Mouse (Mus musculus) liver, embryonic 11.5 days (tissue): ENCODE data around the gene Plcg1. TPM values are rescaled to one million over a fixed set of nuclear protein-coding genes. Genes with fewer than 3 reads are reported as not detected.

Source experiments
- ATAC-seq: fragments of 200-750 bp; cut with Nextera tagmentation; replicated peaks from 2 replicates; pipeline ENCODE4 v1.8.0; 2017; ENCODE audit warnings: moderate number of reproducible peaks, mild to moderate bottlenecking, moderate TSS enrichment, moderate library complexity; ENCODE audit not compliant: low FRiP score
- DNase-seq: peaks from one replicate; pipeline ENCODE4 v3.0.0-alpha.2; 2017; ENCODE audit warnings: low spot score
- H3K27ac ChIP-seq: fragments of 300-500 bp; sonication (generic); 2 replicates; pipeline ENCODE4 v1.5.1; 2014; ENCODE audit warnings: mild to moderate bottlenecking, low read depth, low read length, control low read depth
- H3K27me3 ChIP-seq: fragments of 300-500 bp; sonication (generic); replicated peaks from 2 replicates; pipeline ENCODE4 v1.6.1; 2014; ENCODE audit warnings: low read length, mixed read lengths; ENCODE audit not compliant: control insufficient read depth, insufficient read depth
- H3K36me3 ChIP-seq: fragments of 300-500 bp; sonication (generic); 2 replicates; pipeline ENCODE4 v1.6.1; 2014; ENCODE audit warnings: mild to moderate bottlenecking, low read length, moderate library complexity, mixed read lengths; ENCODE audit not compliant: control insufficient read depth, insufficient read depth
- H3K4me1 ChIP-seq: fragments of 300-500 bp; sonication (generic); replicated peaks from 2 replicates; pipeline ENCODE4 v1.6.1; 2014; ENCODE audit warnings: low read length, mixed read lengths; ENCODE audit not compliant: control insufficient read depth, insufficient read depth
- H3K4me2 ChIP-seq: fragments of 300-500 bp; sonication (generic); 2 replicates; pipeline ENCODE4 v1.6.1; 2014; ENCODE audit warnings: mild to moderate bottlenecking, control low read depth, moderate library complexity
- H3K4me3 ChIP-seq: fragments of 300-500 bp; sonication (generic); 2 replicates; pipeline ENCODE4 v1.5.1; 2014; ENCODE audit warnings: low read depth, low read length, control low read depth
- H3K9ac ChIP-seq: fragments of 300-500 bp; sonication (generic); 2 replicates; pipeline ENCODE4 v1.6.1; 2014; ENCODE audit warnings: low read depth, low read length, control low read depth
- H3K9me3 ChIP-seq: fragments of 300-500 bp; sonication (generic); 2 replicates; pipeline ENCODE4 v1.6.1; 2016; ENCODE audit warnings: low read length, inconsistent platforms, mixed read lengths; ENCODE audit not compliant: control insufficient read depth
- WGBS: fragments of 180-500 bp; shearing (Covaris S2); extraction: QIAGEN DNeasy Blood & Tissue Kit; methylation state at CpG from one replicate; pipeline ENCODE4 v1.1.7; 2014; 5-methylcytosine and 5-hydroxymethylcytosine counted together
- polyA plus RNA-seq: library from polyadenylated mRNA; unstranded; fragments of >200 nt; fragmentation: Nextera tagmentation; extraction: Ambion mirVana; gene quantifications from 2 replicates; pipeline ENCODE4 v1.2.1, GENCODE M21; 2014

Plcg1 gene
- polyA plus RNA-seq, 1 experiment from 2014 or later = 22.3 TPM

DNA sequence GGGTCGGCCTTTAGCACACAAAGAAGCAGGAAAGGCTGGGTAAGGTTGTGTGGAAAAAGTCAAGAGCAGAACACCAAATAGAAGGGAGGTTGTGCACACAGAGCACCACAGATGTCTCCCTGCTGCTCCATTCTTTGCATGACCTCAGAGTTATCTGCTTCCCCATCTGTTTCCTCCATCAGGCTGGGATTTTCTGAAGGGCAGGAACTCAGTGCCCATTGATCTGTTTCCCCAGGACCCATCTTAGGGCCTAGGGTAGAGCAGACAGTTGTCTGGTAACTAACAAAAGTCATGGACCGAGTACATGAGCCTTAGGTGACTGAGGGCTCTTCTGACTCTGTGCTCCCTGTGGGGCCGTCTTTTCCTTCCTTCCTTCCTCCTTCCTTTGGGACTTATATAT is 10.5 kb downstream of the Plcg1 start:
- WGBS = 38% methylated on average over 3 of the region's 3 CpGs
- Histone ChIP-seq H3K4me3 (no peak overlapping the region), H3K27me3 (no peaks in the 10 kb centered on the region), H3K36me3 (no peaks in the 10 kb centered on the region; the same call in 1 of the 2 replicates), H3K27ac (peak overlapping the region; percentile 2; the same call in 1 of the 2 replicates), H3K4me1 (peaks cover 41% of the 10 kb centered on the region), H3K4me2 (no peak overlapping the region), H3K9ac (no peak overlapping the region), H3K9me3 (no peaks in the 10 kb centered on the region)
- ATAC-seq (no peak), DNase-seq (no peak)

DNA sequence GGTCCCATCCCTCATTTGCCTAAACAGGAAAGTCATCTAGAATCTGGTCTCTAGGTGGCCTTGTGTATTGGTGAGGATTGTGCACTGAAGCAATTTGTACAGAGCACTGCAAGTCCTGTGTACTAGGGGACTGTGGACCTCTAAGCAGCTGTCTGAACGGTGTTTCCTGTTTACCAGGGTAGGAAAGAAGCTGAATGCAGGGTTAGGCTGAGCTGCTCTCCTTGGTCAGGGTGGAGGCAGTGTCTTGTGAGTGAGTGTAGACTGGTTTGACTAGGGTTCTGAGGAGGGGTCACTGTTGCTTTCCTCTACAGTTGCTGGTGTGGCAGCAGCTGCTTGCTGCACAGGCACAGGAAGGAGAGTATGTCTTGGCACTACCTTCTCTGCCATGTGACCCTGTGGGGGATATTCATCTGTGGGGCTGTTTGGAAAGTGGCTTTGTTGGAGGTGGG is 11.1 kb downstream of the Plcg1 start:
- peaks cover under 1% of the 10 kb centered on the region; the same call in 1 of the 2 replicates for H3K36me3 ChIP-seq
- no peaks in the 10 kb centered on the region for H3K9me3 ChIP-seq
- DNase-seq (no peak), ATAC-seq (no peak; the same call in 1 of the 2 replicates)
- peak overlapping the region; percentile 2; the same call in 1 of the 2 replicates for H3K27ac ChIP-seq
- H3K4me2 ChIP-seq = no peak overlapping the region
- H3K9ac ChIP-seq = no peak overlapping the region
- H3K4me3 ChIP-seq = no peak overlapping the region
- 32% methylated on average over 1 of the region's 1 CpGs for whole genome bisulfite sequencing
- H3K4me1 ChIP-seq = peaks cover 41% of the 10 kb centered on the region
- no peaks in the 10 kb centered on the region for H3K27me3 ChIP-seq

DNA sequence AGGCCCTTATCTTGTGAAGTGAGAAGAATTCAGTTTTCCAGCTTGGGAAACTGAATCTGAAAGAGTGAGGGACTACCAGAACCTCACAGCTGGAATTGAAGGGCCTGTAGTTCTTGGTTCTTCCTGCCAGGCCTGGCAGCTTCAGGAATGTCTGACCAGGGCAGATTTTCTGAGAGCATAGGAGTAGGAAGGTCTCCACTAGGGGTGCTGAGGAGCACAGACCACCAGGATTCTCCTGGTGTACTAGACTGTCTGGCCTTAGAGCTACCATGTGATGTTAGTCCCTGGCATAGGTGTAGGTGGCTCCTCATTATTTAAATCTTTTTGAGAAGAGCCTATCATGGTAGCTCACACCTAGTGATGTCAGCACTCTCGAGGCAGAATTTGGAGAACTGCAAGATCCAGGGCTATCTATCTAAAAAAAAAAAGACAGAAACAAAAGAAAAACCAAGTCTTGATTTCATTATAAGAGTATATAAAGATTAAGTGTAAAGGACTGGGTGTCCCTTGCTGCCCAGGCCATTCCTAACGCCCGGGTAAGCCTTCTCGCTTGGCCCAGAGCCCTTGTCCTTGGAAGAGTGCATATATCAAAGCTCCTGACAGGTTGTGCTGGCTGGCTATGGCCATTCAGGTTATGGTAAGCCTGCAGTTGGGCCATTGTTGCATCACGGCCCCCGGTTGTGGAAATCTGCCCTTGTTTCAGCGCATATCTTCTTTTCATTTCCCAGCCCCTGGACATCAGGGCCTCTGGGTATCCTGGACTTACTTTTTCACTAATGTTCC is 13.1 kb downstream of the Plcg1 start:
- Histone ChIP-seq H3K4me1 (peaks cover 37% of the 10 kb centered on the region), H3K27ac (no peak overlapping the region), H3K4me2 (no peak overlapping the region), H3K36me3 (peaks cover 15% of the 10 kb centered on the region), H3K9me3 (no peaks in the 10 kb centered on the region), H3K9ac (no peak overlapping the region), H3K4me3 (no peak overlapping the region), H3K27me3 (no peaks in the 10 kb centered on the region)
- WGBS = 77% methylated on average over 7 of the region's 7 CpGs
- DNase-seq = no peak
- ATAC-seq = no peak

DNA sequence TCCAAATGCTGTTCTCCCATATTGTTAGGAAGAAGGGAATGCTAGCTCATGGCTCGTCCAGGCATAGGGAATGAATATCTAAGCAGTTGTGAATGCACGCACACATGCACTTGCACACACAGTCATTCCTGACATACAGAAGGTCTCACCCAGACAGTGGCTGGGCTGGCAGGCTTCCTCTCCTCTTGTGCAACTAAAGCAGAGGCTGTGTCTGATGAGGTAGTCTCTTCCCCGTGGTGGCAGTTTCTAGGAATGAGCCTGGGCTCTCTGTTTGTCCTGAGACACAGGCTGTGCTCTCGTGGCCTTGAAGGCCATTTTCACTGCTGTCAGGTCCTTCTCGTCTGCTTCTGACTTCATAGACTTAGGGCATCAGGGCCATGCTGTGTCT is 13.7 kb downstream of the Plcg1 start:
- Histone ChIP-seq H3K4me2 (no peak overlapping the region), H3K4me1 (peaks cover 31% of the 10 kb centered on the region), H3K9ac (no peak overlapping the region), H3K36me3 (peaks cover 18% of the 10 kb centered on the region), H3K27me3 (no peaks in the 10 kb centered on the region), H3K9me3 (no peaks in the 10 kb centered on the region), H3K27ac (no peak overlapping the region), H3K4me3 (no peak overlapping the region)
- no peak for ATAC-seq
- no peak for DNase-seq
- WGBS = 65% methylated on average over 5 of the region's 5 CpGs

DNA sequence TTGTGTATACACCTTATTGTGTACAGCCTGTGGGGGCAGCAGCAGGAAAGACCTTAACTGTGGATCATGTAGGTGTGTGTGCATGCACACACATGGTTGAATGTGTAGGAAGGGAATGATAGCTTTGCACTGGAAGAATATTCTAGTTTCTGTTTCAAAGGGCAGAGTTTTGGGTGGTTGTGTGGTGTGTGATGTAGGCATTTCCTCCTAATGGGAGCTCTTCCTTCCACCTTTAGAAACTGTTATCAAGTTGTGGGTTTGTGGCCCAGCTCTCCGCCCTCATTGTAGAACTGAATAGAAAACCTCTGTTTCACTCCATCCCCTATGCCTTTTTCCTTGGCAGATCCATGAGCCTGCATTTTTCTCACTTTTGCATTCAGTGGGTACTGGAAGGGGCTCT is 14.4 kb downstream of the Plcg1 start:
- no peaks in the 10 kb centered on the region for H3K27me3 ChIP-seq
- H3K36me3 ChIP-seq = peaks cover 18% of the 10 kb centered on the region
- WGBS = 65% methylated on average over 1 of the region's 1 CpGs
- H3K9me3 ChIP-seq = no peaks in the 10 kb centered on the region
- H3K4me1 ChIP-seq = peaks cover 24% of the 10 kb centered on the region
- H3K4me3 ChIP-seq = no peak overlapping the region
- no peak overlapping the region for H3K4me2 ChIP-seq
- DNase-seq = no peak
- no peak overlapping the region for H3K27ac ChIP-seq
- no peak overlapping the region for H3K9ac ChIP-seq
- no peak for ATAC-seq

DNA sequence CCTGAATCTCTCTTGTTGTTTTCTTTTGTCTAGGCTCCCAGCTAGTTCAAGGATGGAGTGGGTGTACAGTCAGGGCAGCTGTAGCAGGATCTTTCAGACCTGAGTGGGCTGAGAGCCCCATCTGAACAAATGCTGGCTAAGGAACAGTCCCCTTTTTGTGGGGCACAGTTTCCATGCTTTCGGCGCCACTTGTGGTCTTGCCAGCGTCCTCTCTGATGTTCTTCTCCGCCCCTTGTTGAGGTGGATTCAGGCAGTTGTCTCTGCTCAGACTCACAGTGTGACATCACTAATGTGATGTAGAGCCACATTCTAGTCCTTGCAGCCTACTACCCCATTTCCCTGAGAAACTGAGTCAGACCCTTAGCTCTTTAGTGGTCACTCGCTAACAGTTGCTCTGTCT is 15.5 kb downstream of the Plcg1 start:
- H3K4me3 ChIP-seq = no peak overlapping the region
- H3K9ac ChIP-seq = no peak overlapping the region
- ATAC-seq (no peak), DNase-seq (no peak)
- no peaks in the 10 kb centered on the region for H3K27me3 ChIP-seq
- no peak overlapping the region for H3K4me2 ChIP-seq
- WGBS = 91% methylated on average over 5 of the region's 5 CpGs
- H3K36me3 ChIP-seq = peaks cover 18% of the 10 kb centered on the region
- peaks cover 17% of the 10 kb centered on the region for H3K4me1 ChIP-seq
- H3K27ac ChIP-seq = no peak overlapping the region
- H3K9me3 ChIP-seq = no peaks in the 10 kb centered on the region

DNA sequence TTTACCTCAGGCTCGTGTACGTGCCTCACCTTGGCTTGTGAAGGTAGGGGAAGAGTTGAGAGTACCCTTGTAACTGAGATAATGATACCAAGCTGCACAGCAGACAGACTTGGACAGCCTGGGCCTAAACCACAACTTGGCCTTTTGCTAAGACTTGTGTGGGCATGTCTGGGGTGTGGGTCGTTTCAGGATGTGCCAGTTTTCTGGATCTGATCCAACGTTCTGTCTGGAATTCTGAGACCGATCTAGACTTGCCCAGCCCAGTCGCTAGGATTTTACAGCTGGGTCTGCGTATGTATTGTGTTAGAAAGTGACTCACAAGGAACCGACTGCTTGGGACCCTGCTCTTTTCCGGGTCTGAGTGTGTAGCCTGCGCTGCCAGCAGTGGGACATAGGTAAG is 16.0 kb downstream of the Plcg1 start:
- H3K36me3 ChIP-seq = peaks cover 21% of the 10 kb centered on the region
- DNase-seq (no peak), ATAC-seq (no peak)
- no peaks in the 10 kb centered on the region for H3K9me3 ChIP-seq
- no peaks in the 10 kb centered on the region for H3K27me3 ChIP-seq
- H3K9ac ChIP-seq = no peak overlapping the region
- peaks cover 14% of the 10 kb centered on the region for H3K4me1 ChIP-seq
- no peak overlapping the region for H3K4me3 ChIP-seq
- H3K4me2 ChIP-seq = no peak overlapping the region
- WGBS = 87% methylated on average over 10 of the region's 10 CpGs
- no peak overlapping the region for H3K27ac ChIP-seq

DNA sequence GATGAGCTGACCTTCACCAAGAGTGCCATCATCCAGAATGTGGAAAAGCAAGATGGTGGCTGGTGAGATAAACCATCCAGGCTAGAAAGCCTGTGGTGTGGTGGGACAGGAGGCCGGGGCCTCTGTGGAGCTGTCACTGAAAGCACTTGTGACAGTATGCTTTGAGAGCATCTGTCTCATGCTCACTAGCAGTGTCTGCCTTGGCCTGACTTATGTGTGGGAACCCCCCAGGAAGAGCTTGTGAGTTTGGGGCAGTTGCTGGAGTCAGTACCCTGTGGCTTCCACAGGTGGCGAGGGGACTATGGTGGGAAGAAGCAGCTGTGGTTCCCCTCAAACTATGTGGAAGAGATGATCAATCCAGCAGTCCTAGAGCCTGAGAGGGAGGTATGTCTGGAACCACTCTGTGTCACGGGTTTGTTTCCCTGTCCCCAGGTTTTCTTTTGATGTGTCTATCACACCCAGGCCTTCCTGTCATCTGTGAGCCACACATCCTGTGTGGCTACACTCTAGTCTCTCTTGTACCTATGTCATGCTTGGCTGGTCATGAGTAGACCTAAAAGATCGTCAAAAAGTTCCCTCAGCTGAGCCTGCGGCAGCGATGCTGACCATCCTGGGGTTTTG is 25.6 kb downstream of the Plcg1 start:
- ATAC-seq (no peak), DNase-seq (no peak)
- Histone ChIP-seq H3K4me3 (no peak overlapping the region), H3K27ac (no peak overlapping the region), H3K9me3 (no peaks in the 10 kb centered on the region), H3K4me1 (no peaks in the 10 kb centered on the region), H3K4me2 (no peak overlapping the region), H3K36me3 (peaks cover 15% of the 10 kb centered on the region), H3K9ac (no peak overlapping the region), H3K27me3 (no peaks in the 10 kb centered on the region)
- WGBS = 77% methylated on average over 6 of the region's 6 CpGs
